Comparison of ENCODE assay signal across 12 mouse cellular contexts in the genomic region with DNA sequence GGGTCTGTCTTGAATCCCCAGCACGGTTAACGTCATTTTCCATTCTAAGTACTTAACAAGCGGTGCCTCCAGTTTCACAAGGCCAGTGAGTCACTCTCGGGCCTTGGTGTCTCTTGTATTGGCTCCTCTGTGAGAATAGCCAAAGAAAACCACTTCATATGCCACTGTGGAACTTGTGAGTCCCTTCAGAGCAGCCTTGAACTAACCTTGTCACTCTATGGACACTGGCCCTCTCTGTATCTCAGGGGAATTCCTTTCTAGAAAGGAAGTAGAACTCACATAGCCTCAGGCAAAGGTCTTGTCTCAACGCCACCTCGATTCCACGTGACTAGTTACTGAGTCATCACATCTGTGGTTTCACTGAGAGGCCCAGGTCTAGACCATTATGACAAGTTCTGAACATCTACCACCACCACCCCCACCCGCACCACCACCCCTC. TPM values are rescaled to one million over a fixed set of nuclear protein-coding genes. Genes with fewer than 3 reads are reported as not detected.
DNase-seq lines count a peak whose midpoint lies in the region; ATAC-seq and TF ChIP-seq lines count a peak whose summit lies in the region.
"Had no signal": no experiment of that assay in that cellular context is flagged by ENCODE, and none has a peak within 500 bp of the region (broad histone marks: within the 10 kb centered on the region; RNA-seq: fewer than 3 reads in every experiment).

No protein-coding gene starts in this region.

- TF ChIP-seq CTCF in spleen, adult 2 months (IDR thresholded peaks at IDR 0.05; ENCODE audit: extremely low read depth, insufficient read depth, insufficient read length, insufficient replicate concordance) = no peak
- no peak for TF ChIP-seq CTCF in Patski (IDR thresholded peaks at IDR 0.05)

- in situ Hi-C loops in Patski (cut with MboI; ENCODE audit: low pct_unique_long_range_greater_than_20kb) = loop anchor here (10.0 kb wide), 2 partner anchors 352 to 422 kb away; a partner anchor contains a TSS

- peaks cover 36% of the 10 kb centered on the region; the same call in 1 of the 2 replicates for H3K4me1 ChIP-seq in spleen, adult 2 months (ENCODE audit: control insufficient read depth, insufficient read depth, insufficient read length)

- H3K27me3 ChIP-seq in spleen, adult 2 months (ENCODE audit: control insufficient read depth, insufficient read depth, low read length) = no peaks in the 10 kb centered on the region
- no peaks in the 10 kb centered on the region for H3K27me3 ChIP-seq in Patski
- H3K27me3 ChIP-seq in splenic B cell, adult 2 months (ENCODE audit: control insufficient read depth, insufficient read depth, low read length, poor library complexity, severe bottlenecking) = no peaks in the 10 kb centered on the region
- H3K27me3 ChIP-seq: stomach, embryonic 15.5 days had no signal

- POLR2A ChIA-PET in Patski (lab: Charles Lee) = interaction anchor here (0.5 kb wide), 1 partner anchor 41 kb away, joined by 4 read pairs; no protein-coding TSS in a partner anchor

- no peak overlapping the region for H3K4me3 ChIP-seq in spleen, adult 2 months (ENCODE audit: extremely low read depth, insufficient read depth, insufficient read length)
- H3K4me3 ChIP-seq: hindbrain, embryonic 10.5 days; liver, embryonic 13.5 days; stomach, embryonic 15.5 days had no signal

- TF ChIP-seq POLR2A in spleen, adult 2 months (IDR thresholded peaks at IDR 0.05; ENCODE audit: low read depth, low read length) = peak; percentile 4; the same call in 1 of the 2 replicates

- H3K36me3 ChIP-seq in spleen, adult 2 months (ENCODE audit: control insufficient read depth, insufficient read depth, low read length) = no peaks in the 10 kb centered on the region
- no peaks in the 10 kb centered on the region for H3K36me3 ChIP-seq in splenic B cell, adult 2 months (ENCODE audit: control insufficient read depth, insufficient read depth, low read length, poor library complexity, severe bottlenecking)
- H3K36me3 ChIP-seq: hindbrain, embryonic 10.5 days; liver, embryonic 13.5 days; stomach, embryonic 15.5 days had no signal

- CTCF ChIA-PET in Patski (lab: Charles Lee) = interaction anchor here (2.6 kb wide), 1 partner anchor 37 kb away, joined by 6 read pairs; no protein-coding TSS in a partner anchor

- H3K27ac ChIP-seq in spleen, adult 2 months (ENCODE audit: insufficient read depth, low read length) = peak overlapping the region; percentile 78
- H3K27ac ChIP-seq: hindbrain, embryonic 10.5 days; liver, embryonic 13.5 days; stomach, embryonic 15.5 days had no signal

- peak; percentile 89 for ATAC-seq in Patski

- WGBS in spleen, adult 2 months = 28% methylated on average over 8 of the region's 8 CpGs

- peak in 1 of 2 experiments; percentile 80 for DNase-seq in spleen, adult 2 months (ENCODE audit: low read depth in 1 of 2, low spot score in 2 of 2)
- no peak for DNase-seq in spleen, postnatal 14 days (ENCODE audit: low spot score in 2 of 2)
- peak; percentile 88 for DNase-seq in Patski (ENCODE audit: low read depth, low spot score)
- DNase-seq in fibroblast of lung, adult 2 months (ENCODE audit: low read depth) = peak; percentile 81
- peak; percentile 85 for DNase-seq in splenic B cell, adult 2 months (ENCODE audit: low read depth, low spot score)
- no peak for DNase-seq in lung, postnatal 14 days
- no peak for DNase-seq in heart, adult 8-10 months (ENCODE audit: low spot score)
- no peak for DNase-seq in embryo, embryonic 9.5 days (ENCODE audit: extremely low spot score)
- DNase-seq: cerebellum, adult 9-10 months; liver, embryonic 13.5 days had no signal

RNA-seq across cellular contexts. Expression of a gene that starts 31.6 kb away (rescaled TPM):
- 309 and 372 TPM in 2 replicates for polyA plus RNA-seq in spleen, adult 2 months (2012; rRNA removed)
- 174 TPM for polyA plus RNA-seq in Patski (2021)
- 100 to 1,000 TPM; 108 to 121 (median 113) TPM for total RNA-seq in heart, adult 8-10 months (2022)

RNA-seq across cellular contexts. Expression of a gene that starts 31.7 kb away (rescaled TPM):
- polyA plus RNA-seq in spleen, adult 2 months (2012; rRNA removed) = 17.9 and 23.4 TPM in 2 replicates
- 113 TPM for polyA plus RNA-seq in Patski (2021)
- total RNA-seq in heart, adult 8-10 months (2022) = 10 to 100 TPM; 40.8 to 49.9 (median 44.7) TPM

Comparison
In these comparisons a context has a peak if more than half of its experiments do, and no peak if none do; other contexts are left out.
1. DNase-seq: peak in Patski (single experiment), fibroblast of lung, adult 2 months (single experiment) and splenic B cell, adult 2 months (single experiment); none in spleen, postnatal 14 days (0 of 2), lung, postnatal 14 days (single experiment), heart, adult 8-10 months (single experiment) and embryo, embryonic 9.5 days (single experiment).